In genomic region chr1:19983504-19983903, GRCm38 (mm10) we compare ENCODE assay signal across 10 mouse cellular contexts.
"Had no signal": no experiment of that assay in that cellular context is flagged by ENCODE, and none has a peak within 500 bp of the region (broad histone marks: within the 10 kb centered on the region; RNA-seq: fewer than 3 reads in every experiment).

No protein-coding gene starts in this region.

- H3K9ac ChIP-seq: liver, embryonic 15.5 days had no signal

- DNase-seq: kidney, postnatal 25 days; lung, adult 2 months; lung, postnatal 36 days; thymus, postnatal 4 days had no signal

- H3K27me3 ChIP-seq: liver, embryonic 15.5 days had no signal

- H3K4me2 ChIP-seq: liver, embryonic 11.5 days; liver, embryonic 15.5 days had no signal

- ATAC-seq: lung, postnatal 0 days had no signal

- H3K36me3 ChIP-seq: limb, embryonic 10.5 days; liver, embryonic 15.5 days had no signal

- H3K4me3 ChIP-seq: left cerebral cortex, adult 2 months; limb, embryonic 10.5 days; liver, embryonic 15.5 days had no signal

- H3K27ac ChIP-seq: left cerebral cortex, adult 2 months; limb, embryonic 10.5 days; liver, embryonic 15.5 days; stomach, postnatal 0 days had no signal

- H3K9me3 ChIP-seq: limb, embryonic 10.5 days; liver, embryonic 15.5 days had no signal

- H3K4me1 ChIP-seq: liver, embryonic 15.5 days had no signal
